8 mouse cellular contexts compared by ENCODE assay signal in genomic region chr7:113206644-113207470, GRCm38 (mm10). TPM values are rescaled to one million over a fixed set of nuclear protein-coding genes. Genes with fewer than 3 reads are reported as not detected.
A peak's percentile ranks its signal among the peaks of the same experiment; 100 is the strongest.
DNase-seq lines count a peak whose midpoint lies in the region; ATAC-seq and TF ChIP-seq lines count a peak whose summit lies in the region.

TSS of gene Arntl (plus strand) at chr7:113207465.

- no peaks in the 10 kb centered on the region for H3K27me3 ChIP-seq in C2C12 (ENCODE audit: control insufficient read depth, insufficient read depth, insufficient read length)
- peaks cover 67% of the 10 kb centered on the region for H3K27me3 ChIP-seq in heart, embryonic 10.5 days (ENCODE audit: insufficient read depth, poor library complexity, severe bottlenecking)
- peaks cover 61% of the 10 kb centered on the region for H3K27me3 ChIP-seq in kidney, embryonic 15.5 days

- H3K4me1 ChIP-seq in heart, embryonic 10.5 days: peaks cover 15% of the 10 kb centered on the region
- H3K4me1 ChIP-seq in kidney, embryonic 15.5 days: peaks cover 27% of the 10 kb centered on the region

- H3K4me2 ChIP-seq in kidney, embryonic 15.5 days: peak within 1 kb of the TSS; percentile 87

- ATAC-seq in erythroblast, adult 5-6 weeks (replicated peaks; ENCODE audit: low FRiP score, poor library complexity, severe bottlenecking): peak; percentile 89
- peak; percentile 98 for ATAC-seq in kidney, embryonic 15.5 days (replicated peaks; ENCODE audit: low FRiP score)
- peak; percentile 98 for ATAC-seq in monocyte, adult 5-6 weeks (replicated peaks; ENCODE audit: insufficient number of reproducible peaks, low FRiP score, low TSS enrichment, poor library complexity, severe bottlenecking)

- peak within 1 kb of the TSS; percentile 66 for H3K9ac ChIP-seq in kidney, embryonic 15.5 days

- H3K9me3 ChIP-seq in heart, embryonic 10.5 days: no peaks in the 10 kb centered on the region
- H3K9me3 ChIP-seq in kidney, embryonic 15.5 days (replicated peaks): no peaks in the 10 kb centered on the region

- H3K79me3 ChIP-seq in C2C12 (ENCODE audit: low read depth): peaks cover 2% of the 10 kb centered on the region

- H3K36me3 ChIP-seq in C2C12 (ENCODE audit: control insufficient read depth, insufficient read depth): no peaks in the 10 kb centered on the region
- no peaks in the 10 kb centered on the region for H3K36me3 ChIP-seq in heart, embryonic 10.5 days
- no peaks in the 10 kb centered on the region for H3K36me3 ChIP-seq in kidney, embryonic 15.5 days

- DNase-seq in brain, adult 2 months (ENCODE audit: low read depth, low spot score): peak; percentile 100
- peak; percentile 100 for DNase-seq in heart, embryonic 10.5 days (ENCODE audit: low spot score)
- peak; percentile 89 for DNase-seq in liver
- peak; percentile 77 to 83 for DNase-seq in spleen, postnatal 4 days (ENCODE audit: low spot score in 2 of 2)

- H3ac ChIP-seq in C2C12 (ENCODE audit: control insufficient read depth, insufficient read length, low read depth): peak within 1 kb of the TSS; percentile 65

- no peak for TF ChIP-seq CTCF in C2C12 (IDR thresholded peaks at IDR 0.05; ENCODE audit: control insufficient read depth, insufficient read depth, insufficient read length)

- peak within 1 kb of the TSS; percentile 59 for H3K4me3 ChIP-seq in C2C12 (ENCODE audit: insufficient read depth, poor library complexity, severe bottlenecking)
- H3K4me3 ChIP-seq in heart, embryonic 10.5 days: peak within 1 kb of the TSS; percentile 96
- H3K4me3 ChIP-seq in kidney, embryonic 15.5 days (replicated peaks): peak within 1 kb of the TSS; percentile 91

- peak within 1 kb of the TSS; percentile 90 for H3K27ac ChIP-seq in heart, embryonic 10.5 days
- peak within 1 kb of the TSS; percentile 88 for H3K27ac ChIP-seq in kidney, embryonic 15.5 days

- WGBS in heart, embryonic 10.5 days: under 1% methylated on average over 52 of the region's 52 CpGs
- WGBS in kidney, embryonic 15.5 days: under 1% methylated on average over 52 of the region's 52 CpGs

- H3K79me2 ChIP-seq in C2C12 (ENCODE audit: control insufficient read depth, insufficient read depth): peaks cover 7% of the 10 kb centered on the region

TF ChIP-seq in C2C12, 6 proteins besides CTCF, POLR2A, EP300 and RAD21:
- TF ChIP-seq USF1 (IDR thresholded peaks at IDR 0.05; ENCODE audit: low read depth) (no peak), MYOG (IDR thresholded peaks at IDR 0.05; ENCODE audit: control insufficient read depth, extremely low read depth, insufficient read length) (no peak), MAX (IDR thresholded peaks at IDR 0.05) (no peak), MYOD1 (IDR thresholded peaks at IDR 0.05; ENCODE audit: control insufficient read depth, insufficient read length, low read depth) (no peak), CEBPB (IDR thresholded peaks at IDR 0.05; ENCODE audit: low read depth) (no peak), FOSL1 (IDR thresholded peaks at IDR 0.05; ENCODE audit: insufficient read depth, low read length, poor library complexity, severe bottlenecking) (no peak)

RNA-seq across cellular contexts. Expression of gene Arntl, which starts in this region (rescaled TPM):
- polyA plus RNA-seq in C2C12 (2012; fragmentation: generic; extraction: Trizol): 4.0 TPM
- 0.38 and 5.0 TPM in 2 replicates for total RNA-seq in erythroblast, adult 5-6 weeks (2015; ENCODE audit: low replicate concordance)
- 1.5 and 2.5 TPM in 2 replicates for total RNA-seq in erythroblast, adult 5-6 weeks (2017; ENCODE audit: low replicate concordance)
- 6.3 and 7.0 TPM in 2 replicates for polyA plus RNA-seq in heart, embryonic 10.5 days (2016; fragmentation: Nextera tagmentation; extraction: Ambion mirVana)
- 9.3 and 10.1 TPM in 2 replicates for polyA plus RNA-seq in kidney, embryonic 15.5 days (2015; fragmentation: Nextera tagmentation; extraction: Ambion mirVana)
- total RNA-seq in monocyte, adult 5-6 weeks (2017): 15.8 to 26.0 TPM (median 17.3 TPM) in 3 replicates

Comparison
In these comparisons a context has a peak if more than half of its experiments do, and no peak if none do; other contexts are left out.
1. Peak in every context shown above with its lines: DNase-seq, ATAC-seq, H3K4me3 ChIP-seq and H3K27ac ChIP-seq.